Mouse (Mus musculus) cerebellum, postnatal 36 days (tissue): ENCODE measurements at regions not wholly inside any gene's neighbourhood (a gene's known extent, or its start where the extent isn't known, plus 50 kb on each side); places are given as distances from the start of the nearest gene placed in this dataset.

Source experiments
- DNase-seq, 2 experiments: peaks; one replicate each; pipeline ENCODE4 v3.0.0; 2021 to 2022; ENCODE audit warnings: mixed read lengths in 2 of 2

- DNase-seq = no peak
Measured at GRCm38 (mm10) chr4:62809048-62809447, 156.3 kb upstream of the Zfp618 start.

DNA sequence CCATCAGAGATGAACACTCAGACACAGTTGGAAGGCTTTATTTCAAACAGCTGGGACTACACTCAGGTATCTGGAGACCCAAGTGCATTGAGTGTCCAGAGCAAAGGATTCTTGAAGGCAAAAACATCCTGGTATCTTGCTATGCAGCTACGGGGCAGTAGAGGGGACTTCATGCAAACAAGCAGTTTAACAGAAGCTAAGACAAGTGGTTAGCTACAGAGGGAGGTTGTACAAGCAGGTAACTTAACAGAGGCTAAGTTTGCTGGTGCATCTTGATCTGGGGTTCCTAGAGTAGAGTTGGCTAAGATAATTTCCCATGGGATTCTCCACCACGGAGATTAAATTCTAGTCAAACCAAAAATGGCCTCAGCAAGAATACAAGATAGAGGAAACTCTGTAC, 145.5 kb upstream of the Zfp618 start:
- no peak for DNase-seq

- no peak for DNase-seq
Measured at GRCm38 (mm10) chr4:62821288-62821687, 144.1 kb upstream of the Zfp618 start.

DNA sequence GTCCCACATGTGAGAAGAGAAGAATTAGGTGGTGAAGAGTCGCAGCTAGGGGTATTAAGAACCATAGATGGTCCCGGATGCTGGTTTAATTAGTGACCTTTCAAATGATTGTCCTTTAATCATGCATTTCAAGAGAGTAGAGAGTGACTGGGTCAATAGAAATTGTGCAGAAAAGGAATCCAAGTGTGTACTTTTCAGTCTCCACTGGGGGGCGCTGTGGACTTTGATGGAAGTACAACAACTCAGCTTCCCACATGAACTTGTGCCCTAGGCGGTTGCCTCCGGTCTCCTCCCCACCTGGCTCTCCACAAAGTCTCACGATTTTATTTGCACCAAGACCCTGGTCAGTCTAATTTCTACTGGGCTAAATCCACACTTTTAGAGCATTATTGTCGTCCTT, 142.8 kb upstream of the Zfp618 start:
- peak; percentile 46 to 57 for DNase-seq

- DNase-seq = no peak
Measured at GRCm38 (mm10) chr4:62823082-62823481, 142.3 kb upstream of the Zfp618 start.

DNA sequence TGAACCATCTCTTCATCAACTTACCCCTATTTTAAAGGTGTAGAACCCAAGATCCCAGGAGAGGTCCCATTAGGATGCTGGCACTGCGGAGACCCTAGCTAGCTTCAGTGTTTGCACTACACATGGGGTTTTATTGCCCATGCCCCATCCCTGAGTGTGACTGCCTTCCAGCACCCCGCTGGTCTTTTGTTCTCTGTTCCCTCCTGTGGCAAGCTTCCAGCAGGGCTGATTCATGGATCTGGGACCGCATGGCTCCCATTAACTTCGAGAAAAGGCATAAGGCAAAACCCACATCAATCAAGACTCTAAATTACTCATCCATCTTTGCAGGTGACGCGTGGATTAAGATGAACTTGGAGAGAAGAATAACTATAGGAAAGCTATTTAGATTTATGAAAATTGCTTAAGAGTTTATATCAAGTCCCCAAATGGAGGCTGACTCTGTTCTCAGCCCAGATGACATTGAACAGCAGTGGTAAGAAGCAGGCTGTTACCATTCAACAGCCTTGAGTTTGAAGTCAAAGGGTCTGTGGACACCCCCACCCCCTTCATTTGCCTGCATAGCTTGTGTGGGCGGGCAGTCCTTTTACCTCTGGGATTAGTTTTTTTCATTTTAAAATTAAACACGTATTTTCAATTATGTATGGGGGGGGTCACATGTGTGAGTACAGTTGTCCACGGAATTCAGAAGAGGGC, 141.7 kb upstream of the Zfp618 start:
- peak; percentile 4 to 16 for DNase-seq

- DNase-seq = no peak
Measured at GRCm38 (mm10) chr4:62824581-62824980, 140.8 kb upstream of the Zfp618 start.

DNA sequence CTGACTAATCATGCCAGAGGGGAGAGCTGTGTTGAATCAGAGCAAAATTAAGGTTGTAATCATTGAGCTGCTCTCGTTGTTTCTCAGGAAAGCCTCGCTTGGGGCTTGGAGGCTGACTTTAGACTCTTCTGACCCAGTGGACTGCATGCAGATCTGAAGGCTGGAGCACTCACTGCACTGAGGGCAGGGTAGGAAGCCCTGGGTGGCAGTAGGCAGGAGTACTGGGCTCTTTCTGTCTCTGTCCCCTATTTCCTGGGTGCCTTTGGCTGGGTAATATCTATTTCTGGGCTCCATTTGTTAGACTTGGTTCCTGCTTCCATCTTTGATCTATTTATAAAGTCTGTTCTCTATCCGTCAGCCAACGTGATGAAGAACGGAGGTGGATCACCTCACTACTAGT, 140.1 kb upstream of the Zfp618 start:
- no peak for DNase-seq

GRCm38 (mm10) chr4:62828963-62829362, 136.4 kb upstream of the Zfp618 start:
- DNase-seq = no peak

DNA sequence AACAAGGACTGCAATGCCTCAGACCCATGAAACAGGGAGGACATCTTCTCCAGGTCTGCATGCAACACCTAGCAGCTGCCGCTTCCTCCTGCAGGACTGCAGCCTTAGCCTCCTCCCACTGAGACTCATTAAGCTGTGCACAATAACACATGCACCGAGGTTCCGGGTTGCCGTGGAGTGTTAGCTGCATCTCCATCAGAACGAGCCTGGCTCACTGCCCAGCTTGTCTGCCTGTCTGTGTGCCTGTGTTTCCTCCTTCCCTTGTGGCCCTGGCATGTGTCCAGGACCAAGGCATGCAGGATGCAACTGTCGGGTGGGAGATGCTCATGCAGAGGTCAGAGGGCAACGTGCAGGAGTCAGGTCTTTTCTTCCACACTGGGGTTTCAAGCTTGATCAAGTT, 131.4 kb upstream of the Zfp618 start:
- DNase-seq = peak; percentile 4 to 16

- DNase-seq = no peak
Measured at GRCm38 (mm10) chr4:62836875-62837274, 128.5 kb upstream of the Zfp618 start.

DNA sequence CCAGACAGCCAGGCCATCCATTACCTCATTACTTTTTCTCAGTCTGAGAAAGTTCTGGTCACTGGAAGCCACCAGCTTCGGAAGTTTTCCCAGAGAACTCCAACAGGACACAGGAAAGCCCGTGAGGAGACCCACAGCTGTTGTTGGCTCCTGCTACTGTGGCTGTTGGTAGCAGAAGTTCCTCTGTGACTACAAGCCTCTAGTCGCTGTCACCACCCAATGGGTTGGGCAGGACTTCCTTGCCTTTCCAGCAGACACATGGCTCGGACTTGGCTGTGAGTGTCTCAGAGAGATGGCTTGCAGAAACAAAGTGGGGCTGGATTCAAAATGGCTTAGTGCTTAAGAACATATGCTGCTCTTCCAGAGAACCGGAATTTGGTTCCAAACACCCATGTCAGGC, 114.8 kb upstream of the Zfp618 start:
- DNase-seq = no peak

- no peak for DNase-seq
Measured at GRCm38 (mm10) chr4:62853335-62853734, 112.0 kb upstream of the Zfp618 start.

DNA sequence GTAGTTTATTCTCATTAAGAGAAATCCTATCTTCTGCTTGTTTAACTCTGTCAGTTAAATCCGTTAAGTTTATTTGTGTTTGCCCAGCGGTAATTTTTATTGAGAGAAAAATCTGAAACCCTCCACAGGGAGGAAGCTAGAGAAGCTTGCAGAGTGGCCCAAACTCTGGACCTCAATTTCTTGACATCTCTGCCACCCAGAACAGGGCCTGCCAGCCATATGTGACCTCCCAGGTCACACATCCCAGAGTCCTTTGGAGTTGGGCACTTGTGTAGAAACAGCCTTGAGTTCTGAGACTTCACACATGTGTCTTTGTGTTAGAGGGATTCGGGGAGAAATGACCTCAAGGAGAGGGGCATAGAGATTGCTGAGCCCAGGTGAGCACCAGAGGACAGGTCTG, 109.0 kb upstream of the Zfp618 start:
- no peak for DNase-seq

GRCm38 (mm10) chr4:62862756-62863155, 102.6 kb upstream of the Zfp618 start:
- DNase-seq = no peak

DNA sequence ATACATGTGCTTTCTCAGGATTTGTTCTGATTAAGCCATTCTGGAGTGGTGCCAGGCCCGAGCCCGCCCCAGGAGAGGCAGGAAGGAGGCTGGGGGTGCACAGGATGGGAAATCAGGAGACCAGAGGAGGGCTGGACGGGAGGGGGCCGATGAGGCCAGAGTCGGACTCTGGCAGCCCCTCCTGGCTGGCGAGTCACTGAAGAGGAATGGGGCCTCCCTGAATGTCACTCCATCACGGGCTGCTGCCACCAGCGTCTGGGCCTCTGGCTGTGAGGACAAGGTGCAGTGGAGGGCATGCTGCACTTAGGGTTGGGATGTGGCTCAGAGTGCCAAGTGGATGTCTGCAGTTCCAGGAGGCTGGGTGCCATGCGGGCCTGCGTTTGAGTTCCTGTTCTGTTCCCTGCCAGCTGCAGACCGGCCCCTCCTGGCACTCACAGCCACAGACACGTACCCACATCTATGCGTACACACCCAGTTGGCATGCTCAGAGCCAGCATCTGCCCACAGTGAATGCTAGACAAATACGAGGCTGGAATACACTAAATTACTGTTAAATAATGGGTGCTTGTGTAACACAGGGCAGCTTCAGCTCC, 94.9 kb upstream of the Zfp618 start:
- DNase-seq = peak in 1 of 2 experiments; percentile 5

GRCm38 (mm10) chr4:62872562-62872961, 92.8 kb upstream of the Zfp618 start:
- DNase-seq = no peak

DNA sequence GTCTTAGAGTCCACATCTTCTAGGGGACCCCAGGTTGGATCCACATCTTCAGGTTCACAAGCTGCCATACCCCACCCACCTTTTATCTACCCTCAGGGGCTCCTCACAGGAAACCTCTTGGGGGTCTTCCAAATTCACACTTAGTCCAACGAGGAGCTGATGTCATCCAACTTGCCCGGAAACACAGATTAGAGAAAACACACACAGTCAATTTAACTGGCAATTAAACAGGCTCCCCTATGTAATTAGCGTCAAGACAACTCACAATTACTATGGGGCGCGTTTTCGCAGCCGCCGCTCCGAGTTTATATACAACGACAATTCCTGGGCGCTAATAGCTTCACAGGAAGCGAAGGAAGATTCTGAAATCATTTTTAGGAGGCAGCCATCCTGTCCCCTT, 91.4 kb upstream of the Zfp618 start:
- DNase-seq = no peak

DNA sequence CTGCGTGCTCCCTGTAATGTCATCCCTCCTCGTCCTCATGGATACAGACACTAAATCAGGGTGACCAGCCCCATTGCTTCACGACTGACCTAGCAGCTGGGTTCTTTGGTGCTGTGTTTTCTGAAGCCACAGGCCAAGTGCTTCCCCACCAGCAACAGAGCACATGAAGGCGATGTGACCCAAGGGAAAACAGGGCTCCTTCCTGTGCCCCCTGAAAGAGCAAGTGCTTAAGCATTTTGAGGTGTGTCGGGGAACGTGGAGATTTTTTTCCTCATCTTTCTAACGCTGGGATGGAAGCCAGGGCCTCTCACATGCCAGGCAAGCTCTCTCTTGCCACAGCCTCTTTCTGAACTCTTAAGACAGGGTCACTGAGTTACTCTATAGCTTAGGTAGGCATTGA, 87.3 kb upstream of the Zfp618 start:
- DNase-seq = no peak

DNA sequence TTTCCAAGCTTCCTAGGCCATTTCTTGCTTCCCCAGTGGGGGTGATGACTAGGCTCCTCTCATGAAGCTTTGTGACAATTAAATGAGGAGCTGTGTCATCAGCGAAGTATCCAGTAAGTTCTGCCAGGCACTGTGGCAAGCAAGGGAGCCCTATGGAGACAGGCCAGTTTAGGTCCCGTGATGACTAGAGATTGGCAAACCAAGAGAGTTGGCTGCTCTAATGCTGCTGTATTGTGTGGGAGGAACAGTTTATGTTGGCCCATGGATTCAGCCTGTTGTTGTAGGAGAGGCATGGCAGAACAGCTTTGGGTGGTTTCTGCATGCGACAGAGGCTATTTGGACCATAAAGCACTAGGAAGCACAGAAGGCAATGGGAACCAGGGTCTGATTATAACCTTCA, 86.4 kb upstream of the Zfp618 start:
- no peak for DNase-seq

GRCm38 (mm10) chr4:62881824-62882223, 83.5 kb upstream of the Zfp618 start:
- no peak for DNase-seq

DNA sequence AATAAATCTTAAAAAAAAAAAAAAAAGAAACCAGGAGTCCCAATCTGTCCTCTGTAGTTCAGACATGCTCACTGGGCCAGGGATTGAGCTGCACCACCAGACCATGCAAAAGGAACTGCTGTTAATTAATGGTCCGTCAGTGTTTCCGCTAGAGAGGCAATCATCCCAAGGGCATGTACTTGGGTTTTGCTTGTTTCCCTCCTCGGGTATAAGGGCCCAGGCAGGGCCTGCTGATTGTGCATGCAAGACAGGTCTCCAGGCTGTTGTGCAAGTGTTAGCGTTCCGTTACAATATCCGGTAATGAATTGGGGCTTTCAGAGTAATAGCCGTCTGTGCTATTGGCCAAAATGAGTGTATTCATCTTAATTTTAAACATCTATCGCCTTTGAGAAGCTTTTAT, 83.1 kb upstream of the Zfp618 start:
- no peak for DNase-seq

DNA sequence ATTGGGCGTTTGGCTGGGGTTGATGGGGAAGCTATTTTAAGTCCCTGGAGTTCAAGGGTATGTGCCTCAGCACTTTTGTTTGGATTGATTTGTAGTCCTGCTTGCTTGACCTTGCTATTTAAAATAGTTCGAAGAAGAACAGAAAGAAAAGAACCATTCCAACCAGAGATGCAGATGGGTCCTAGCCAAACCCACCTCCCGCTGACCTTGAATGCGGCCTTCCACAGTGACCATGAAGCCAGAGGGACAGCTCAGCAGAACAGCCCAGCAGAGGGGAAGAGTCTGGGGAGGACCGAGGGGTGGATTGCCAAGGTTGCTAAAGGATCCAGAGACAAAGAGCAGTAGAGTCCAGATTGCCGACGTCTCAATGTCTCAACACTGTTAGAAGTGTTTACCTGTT, 76.6 kb upstream of the Zfp618 start:
- DNase-seq = no peak

DNA sequence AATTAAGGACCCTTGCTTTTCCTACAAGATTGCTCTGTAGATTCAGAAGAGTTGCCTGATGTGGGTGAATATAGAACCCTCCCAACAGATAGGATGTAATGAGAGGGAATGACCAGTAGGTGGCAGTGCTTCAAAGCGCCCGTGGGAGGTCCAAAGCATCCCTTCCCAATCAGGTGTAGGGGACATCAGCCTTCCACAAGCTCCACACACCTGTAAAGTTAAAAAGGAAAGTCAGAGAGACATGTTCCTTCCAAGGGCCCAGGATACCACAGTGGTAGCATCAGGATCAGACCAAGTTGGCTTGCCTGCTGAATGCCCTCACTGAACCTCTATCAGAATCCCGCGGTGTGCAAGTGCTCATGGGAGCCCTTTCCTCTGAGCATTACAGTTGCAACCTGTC, 75.7 kb upstream of the Zfp618 start:
- DNase-seq = peak; percentile 27 to 28
